Mouse (Mus musculus) lung, postnatal 4 days (tissue): ENCODE results near the gene Olfr703.

Experiments used
- DNase-seq, 2 experiments: peaks; one replicate each; pipeline ENCODE4 v3.0.0; 2021

Olfr703 gene

DNA sequence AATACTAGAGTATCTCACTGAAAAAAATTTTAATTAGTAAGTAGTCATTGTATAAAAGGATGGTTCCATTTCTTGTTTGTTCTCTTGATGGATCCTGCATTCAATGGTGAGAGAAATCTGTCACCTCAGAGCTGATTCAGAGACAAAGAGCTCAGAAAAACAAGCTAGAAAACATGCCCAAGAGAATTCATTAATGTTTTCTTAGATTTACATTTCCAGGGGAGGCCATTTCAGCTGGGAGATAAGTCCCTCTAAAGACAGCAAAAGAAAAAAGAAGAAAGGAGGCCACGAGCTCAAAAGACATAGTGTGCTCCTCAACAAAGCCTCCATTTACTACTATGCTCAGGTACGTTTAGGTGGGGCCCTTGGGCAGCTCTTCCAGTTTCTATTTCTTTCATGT, at the start of gene Olfr703:
Gene Olfr703, plus strand, starts transcription at position 301 of the 400 bp plus-strand sequence.
- no peak for DNase-seq

DNA sequence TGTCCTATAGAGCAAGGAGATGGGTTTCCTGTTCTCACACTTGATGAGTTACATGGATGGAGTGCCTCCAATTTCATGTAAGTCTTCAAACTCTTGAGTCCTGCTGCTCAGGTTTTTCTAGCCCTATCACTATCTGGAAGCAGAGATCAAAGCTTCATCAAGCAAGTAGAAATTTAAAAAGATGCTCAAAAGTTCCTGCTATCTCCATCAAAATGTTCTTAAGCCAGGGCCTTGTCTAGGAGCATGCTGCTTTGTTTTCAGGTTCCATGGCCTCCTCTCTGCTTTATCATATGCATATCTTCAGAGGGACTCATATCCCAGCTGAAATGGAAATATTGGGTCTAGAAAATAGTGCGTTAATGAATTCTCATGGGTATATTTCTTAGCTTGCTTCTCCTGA, 34.4 kb upstream of the Olfr703 start, which contains the start of gene Olfr700:
Gene Olfr700, minus strand, starts transcription at position 101 of the 400 bp plus-strand sequence.
- no peak for DNase-seq

DNA sequence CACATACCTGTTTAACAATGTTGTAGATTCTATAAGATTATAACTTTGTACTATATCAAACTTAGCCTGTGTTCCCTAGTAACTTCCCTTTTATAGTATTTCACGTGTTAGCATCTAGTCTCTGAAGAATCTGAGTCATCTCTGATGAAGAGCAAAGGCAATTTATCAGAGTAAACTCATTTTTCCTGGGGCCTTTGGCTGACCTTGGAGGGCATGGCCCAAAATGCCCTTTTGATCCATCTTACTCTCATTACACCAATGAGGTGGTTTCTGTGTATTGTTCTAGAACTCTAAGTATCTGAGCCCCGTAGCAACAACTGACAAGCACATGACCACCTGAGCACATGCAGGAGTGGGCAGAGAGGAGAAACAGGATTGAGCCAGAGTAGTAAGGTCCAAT, 29.3 kb upstream of the Olfr703 start, which contains the start of gene Olfr701:
Gene Olfr701, plus strand, starts transcription at position 301 of the 400 bp plus-strand sequence.
- no peak for DNase-seq

DNA sequence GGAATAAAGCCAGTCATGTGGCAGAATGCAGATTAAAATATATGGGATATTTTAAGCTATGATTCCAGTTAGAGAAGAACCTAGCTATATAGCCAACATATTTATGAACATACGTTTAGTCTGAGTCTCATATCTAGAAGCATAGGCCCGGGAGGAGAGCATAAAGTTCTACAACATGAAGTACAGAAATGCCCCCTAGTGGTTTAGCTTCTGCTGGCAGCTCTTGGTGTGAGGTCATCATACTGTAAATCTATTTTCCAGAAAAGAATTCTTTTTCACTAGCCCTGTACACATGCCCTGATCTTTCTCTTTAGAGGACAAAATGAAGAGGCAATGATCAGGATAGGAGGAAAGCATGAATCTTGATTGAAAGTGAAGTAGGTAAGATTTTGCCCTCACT, 27.4 kb upstream of the Olfr703 start:
- DNase-seq = no peak

DNA sequence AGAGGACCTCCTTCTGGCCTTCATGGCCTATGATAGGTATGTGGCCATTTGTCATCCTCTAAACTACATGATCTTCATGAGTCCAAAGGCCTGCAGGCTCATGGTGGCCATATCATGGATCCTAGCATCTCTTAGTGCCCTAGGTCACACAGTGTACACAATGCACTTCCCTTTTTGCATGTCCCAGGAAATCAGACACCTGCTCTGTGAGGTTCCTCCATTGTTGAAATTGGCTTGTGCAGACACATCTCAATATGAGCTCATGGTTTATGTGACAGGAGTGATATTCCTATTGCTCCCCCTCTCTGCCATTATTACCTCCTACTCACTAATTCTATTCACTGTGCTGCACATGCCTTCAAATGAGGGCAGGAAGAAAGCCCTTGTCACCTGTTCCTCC, 24.7 kb upstream of the Olfr703 start:
- no peak for DNase-seq

DNA sequence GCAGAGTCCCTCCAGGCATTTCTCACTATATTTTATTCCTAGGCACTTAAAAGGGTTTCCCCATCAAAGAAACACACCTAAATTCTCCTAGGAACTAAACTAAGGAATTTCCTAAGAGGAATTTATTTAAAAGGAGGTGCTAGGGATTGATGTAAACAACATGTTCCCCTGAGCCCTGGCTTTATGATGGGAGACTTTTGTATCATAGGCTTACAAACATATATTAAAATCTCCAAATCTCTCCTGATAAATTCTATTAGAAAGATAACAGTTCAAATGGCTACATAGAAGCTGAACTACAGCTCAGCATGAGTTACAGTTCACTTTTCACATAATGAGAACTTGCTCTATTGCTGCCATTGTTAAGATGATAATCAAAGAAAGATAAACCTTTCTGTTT, 9.4 kb upstream of the Olfr703 start, which contains the start of gene Olfr702:
Gene Olfr702, minus strand, starts transcription at position 101 of the 400 bp plus-strand sequence.
- no peak for DNase-seq

DNA sequence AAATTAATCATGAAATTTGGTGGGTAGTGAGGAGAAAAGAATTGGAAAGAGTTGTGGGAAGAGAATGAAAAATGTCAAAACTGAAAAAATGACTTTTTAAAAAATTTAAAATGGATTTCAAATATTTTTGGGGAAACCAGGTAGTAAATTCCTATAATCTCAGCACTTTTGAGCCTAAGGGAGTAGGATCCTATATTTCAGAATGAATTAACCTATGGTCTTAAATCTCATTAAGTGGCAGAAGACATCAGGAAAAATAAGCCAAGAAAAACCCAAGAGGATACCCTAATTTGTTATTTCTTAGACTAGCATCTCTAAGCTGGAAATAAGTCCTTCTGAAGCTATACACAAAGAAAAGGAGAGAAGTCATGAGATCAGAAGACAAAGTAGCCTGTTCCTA, 19.7 kb downstream of the Olfr703 start, which contains the start of gene Olfr704:
Gene Olfr704, plus strand, starts transcription at position 301 of the 400 bp plus-strand sequence.
- DNase-seq = no peak

DNA sequence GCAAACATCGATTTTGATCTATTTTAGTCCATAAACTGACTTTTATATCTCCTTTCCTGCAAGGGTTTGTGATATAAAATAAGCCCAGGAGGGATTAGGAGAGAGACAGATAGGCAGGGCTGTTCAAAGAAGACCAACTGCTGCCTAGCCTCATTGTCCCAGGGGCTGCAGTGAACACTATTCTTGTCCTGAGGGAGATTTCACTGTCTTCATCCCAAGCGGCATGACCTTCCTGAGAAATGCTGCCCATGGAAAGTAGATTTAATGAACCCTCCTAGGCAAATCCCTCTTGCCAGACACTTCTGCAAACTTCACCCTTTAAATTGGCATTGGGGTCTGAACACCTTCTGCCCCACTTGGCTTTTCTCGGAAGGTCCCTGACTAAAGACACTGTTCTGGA, 33.6 kb downstream of the Olfr703 start, which contains the start of gene Olfr705:
Gene Olfr705, minus strand, starts transcription at position 101 of the 400 bp plus-strand sequence.
- DNase-seq = no peak

DNA sequence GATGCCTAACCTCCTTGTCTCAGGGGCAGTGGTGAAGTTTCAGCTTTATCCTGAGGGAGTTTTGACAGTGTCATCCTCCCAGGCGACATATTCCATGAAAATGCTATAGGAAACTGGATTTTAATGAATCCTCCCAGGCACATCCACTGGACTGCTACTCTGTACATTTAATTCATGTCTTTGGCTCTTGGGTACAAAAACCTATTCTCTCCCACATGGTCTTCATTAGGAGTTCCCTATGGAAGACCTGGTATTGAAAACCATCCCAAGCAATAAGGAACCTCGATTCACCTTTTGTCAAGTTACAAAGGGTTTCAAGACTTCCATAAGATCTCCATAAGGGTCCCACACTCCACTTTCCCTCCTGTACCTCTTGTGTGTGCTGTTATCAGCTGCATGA, 44.9 kb downstream of the Olfr703 start, which contains the start of gene Olfr706:
Gene Olfr706, minus strand, starts transcription at position 101 of the 400 bp plus-strand sequence.
- no peak for DNase-seq
